Comparison of ENCODE assay signal across 28 mouse cellular contexts in genomic region chr3:61285924-61286520, GRCm38 (mm10).
DNase-seq lines count a peak whose midpoint lies in the region; ATAC-seq and TF ChIP-seq lines count a peak whose summit lies in the region.
"Had no signal": no experiment of that assay in that cellular context is flagged by ENCODE, and none has a peak within 500 bp of the region (broad histone marks: within the 10 kb centered on the region; RNA-seq: fewer than 3 reads in every experiment).

No protein-coding gene starts in this region.

- H3K27ac ChIP-seq in forebrain, embryonic 11.5 days (ENCODE audit: low read depth, low read length): no peak overlapping the region
- no peak overlapping the region for H3K27ac ChIP-seq in forebrain, embryonic 10.5 days
- H3K27ac ChIP-seq in forebrain, postnatal 0 days (ENCODE audit: low read depth, low read length): no peak overlapping the region
- H3K27ac ChIP-seq: embryonic facial prominence, embryonic 15.5 days; heart, adult 2 months; heart, embryonic 13.5 days; hindbrain, embryonic 12.5 days; kidney, embryonic 15.5 days; left cerebral cortex, adult 2 months; limb, embryonic 15.5 days; liver, embryonic 15.5 days; lung, embryonic 15.5 days; midbrain, embryonic 10.5 days; stomach, postnatal 0 days had no signal

- H3K27me3 ChIP-seq in forebrain, embryonic 11.5 days (ENCODE audit: control insufficient read depth, insufficient read depth, low read length): no peaks in the 10 kb centered on the region
- H3K27me3 ChIP-seq in forebrain, embryonic 10.5 days (ENCODE audit: poor library complexity, severe bottlenecking): no peaks in the 10 kb centered on the region
- H3K27me3 ChIP-seq in forebrain, postnatal 0 days (ENCODE audit: insufficient read depth, low read length): no peaks in the 10 kb centered on the region
- H3K27me3 ChIP-seq: embryonic facial prominence, embryonic 15.5 days; heart, embryonic 13.5 days; hindbrain, embryonic 12.5 days; kidney, embryonic 15.5 days; limb, embryonic 15.5 days; liver, embryonic 15.5 days; lung, embryonic 15.5 days had no signal

- no peak for TF ChIP-seq CTCF in brain, embryonic 14.5 days (IDR thresholded peaks at IDR 0.05; ENCODE audit: borderline replicate concordance, extremely low read depth, insufficient read depth, insufficient read length)
- TF ChIP-seq CTCF in forebrain, postnatal 0 days (IDR thresholded peaks at IDR 0.05; ENCODE audit: low read depth): no peak

- no peak overlapping the region for H3K4me2 ChIP-seq in forebrain, embryonic 11.5 days (ENCODE audit: low read depth, low read length, severe bottlenecking)
- H3K4me2 ChIP-seq in forebrain, postnatal 0 days (ENCODE audit: low read depth): peak overlapping the region; percentile 9; the same call in 1 of the 2 replicates
- H3K4me2 ChIP-seq: embryonic facial prominence, embryonic 15.5 days; heart, embryonic 13.5 days; hindbrain, embryonic 12.5 days; kidney, embryonic 15.5 days; limb, embryonic 15.5 days; liver, embryonic 15.5 days; lung, embryonic 15.5 days had no signal

- no peak overlapping the region for H3K4me3 ChIP-seq in forebrain, embryonic 11.5 days (ENCODE audit: low read depth, low read length)
- H3K4me3 ChIP-seq in forebrain, embryonic 10.5 days: no peak overlapping the region
- H3K4me3 ChIP-seq in forebrain, postnatal 0 days (ENCODE audit: low read depth, low read length): no peak overlapping the region
- H3K4me3 ChIP-seq: embryonic facial prominence, embryonic 15.5 days; heart, adult 2 months; heart, embryonic 13.5 days; hindbrain, embryonic 12.5 days; kidney, embryonic 15.5 days; left cerebral cortex, adult 2 months; limb, embryonic 15.5 days; liver, embryonic 15.5 days; lung, embryonic 15.5 days; midbrain, embryonic 10.5 days had no signal

- WGBS in forebrain, embryonic 11.5 days: 61% methylated on average over 10 of the region's 10 CpGs
- 75% methylated on average over 10 of the region's 10 CpGs for WGBS in forebrain, embryonic 10.5 days
- WGBS in forebrain, postnatal 0 days: 36% methylated on average over 10 of the region's 10 CpGs

- no peaks in the 10 kb centered on the region for H3K9me3 ChIP-seq in forebrain, embryonic 11.5 days (ENCODE audit: control insufficient read depth, low read length)
- H3K9me3 ChIP-seq in forebrain, embryonic 10.5 days: no peaks in the 10 kb centered on the region
- H3K9me3 ChIP-seq in forebrain, postnatal 0 days (ENCODE audit: low read length): no peaks in the 10 kb centered on the region
- H3K9me3 ChIP-seq: embryonic facial prominence, embryonic 15.5 days; heart, embryonic 13.5 days; hindbrain, embryonic 12.5 days; kidney, embryonic 15.5 days; limb, embryonic 15.5 days; liver, embryonic 15.5 days; lung, embryonic 15.5 days; midbrain, embryonic 10.5 days had no signal

- ATAC-seq in forebrain, embryonic 11.5 days (replicated peaks; ENCODE audit: low FRiP score): 0 out of 2 replicates have a peak, but pooled peaks have one; percentile 58
- ATAC-seq in forebrain, postnatal 0 days: peak; percentile 71

- no peaks in the 10 kb centered on the region for H3K4me1 ChIP-seq in forebrain, embryonic 11.5 days (replicated peaks; ENCODE audit: control insufficient read depth, insufficient read depth, low read length)
- H3K4me1 ChIP-seq in forebrain, embryonic 10.5 days: 0 out of 2 replicates have a peak, but pooled peaks cover 4% of the 10 kb centered on the region
- H3K4me1 ChIP-seq in forebrain, postnatal 0 days (ENCODE audit: insufficient read depth): peaks cover 3% of the 10 kb centered on the region; the same call in 1 of the 2 replicates
- H3K4me1 ChIP-seq: embryonic facial prominence, embryonic 15.5 days; heart, embryonic 13.5 days; hindbrain, embryonic 12.5 days; kidney, embryonic 15.5 days; limb, embryonic 15.5 days; liver, embryonic 15.5 days; lung, embryonic 15.5 days; midbrain, embryonic 10.5 days had no signal

- H3K36me3 ChIP-seq in forebrain, embryonic 11.5 days (ENCODE audit: control insufficient read depth, insufficient read depth, low read length): no peaks in the 10 kb centered on the region
- no peaks in the 10 kb centered on the region for H3K36me3 ChIP-seq in forebrain, embryonic 10.5 days (replicated peaks)
- H3K36me3 ChIP-seq in forebrain, postnatal 0 days (ENCODE audit: insufficient read depth): no peaks in the 10 kb centered on the region
- H3K36me3 ChIP-seq: embryonic facial prominence, embryonic 15.5 days; heart, embryonic 13.5 days; hindbrain, embryonic 12.5 days; kidney, embryonic 15.5 days; limb, embryonic 15.5 days; liver, embryonic 15.5 days; lung, embryonic 15.5 days; midbrain, embryonic 10.5 days had no signal

- TF ChIP-seq POLR2A in brain, embryonic 14.5 days (IDR thresholded peaks at IDR 0.05; ENCODE audit: borderline replicate concordance, extremely low read depth, insufficient read depth, insufficient read length, poor library complexity, severe bottlenecking): no peak

- no peak for DNase-seq in forebrain, embryonic 11.5 days (ENCODE audit: low spot score)
- no peak for DNase-seq in forebrain, embryonic 10.5 days (ENCODE audit: extremely low spot score, low spot score)
- DNase-seq in layer of hippocampus, adult 11-12 months (ENCODE audit: low spot score): peak; percentile 44
- DNase-seq in layer of hippocampus, adult 9-10 months (ENCODE audit: low spot score): no peak
- DNase-seq in brain, embryonic 14.5 days (ENCODE audit: low read depth): peak; percentile 51
- peak; percentile 24 for DNase-seq in forebrain, postnatal 0 days
- no peak for DNase-seq in gastrocnemius, adult 18-20 months (ENCODE audit: low spot score)
- DNase-seq in lung, postnatal 36 days: no peak
- DNase-seq: adrenal gland, postnatal 14 days; cerebellum, adult 9-11 months; gastrocnemius, postnatal 36 days; heart, adult 2 months; heart, postnatal 14 days; kidney, adult 11 months; kidney, postnatal 36 days; right cerebral cortex, postnatal 14 days; thymus, adult 2 months; thymus, postnatal 4 days had no signal

- no peak overlapping the region for H3K9ac ChIP-seq in forebrain, embryonic 11.5 days (ENCODE audit: low read length)
- H3K9ac ChIP-seq in forebrain, postnatal 0 days: no peak overlapping the region
- H3K9ac ChIP-seq: embryonic facial prominence, embryonic 15.5 days; heart, embryonic 13.5 days; hindbrain, embryonic 12.5 days; kidney, embryonic 15.5 days; limb, embryonic 15.5 days; liver, embryonic 15.5 days; lung, embryonic 15.5 days had no signal

Comparison
In these comparisons a context has a peak if more than half of its experiments do, and no peak if none do; other contexts are left out.
1. DNase-seq: peak in layer of hippocampus, adult 11-12 months (single experiment), brain, embryonic 14.5 days (single experiment) and forebrain, postnatal 0 days (single experiment); none in forebrain, embryonic 11.5 days (single experiment), forebrain, embryonic 10.5 days (single experiment), layer of hippocampus, adult 9-10 months (single experiment), gastrocnemius, adult 18-20 months (single experiment) and lung, postnatal 36 days (single experiment).